Mouse (Mus musculus) naive thymus-derived CD4-positive, alpha-beta T cell, adult 2 months (primary cell): Measurements from ENCODE around the gene Smap1.

Experiments
- DNase-seq: peaks from one replicate; pipeline ENCODE4 v3.0.0-alpha.2; 2011; ENCODE audit warnings: low read depth

The Smap1 gene

GRCm38 (mm10) chr1:23919086-23919485, 3.0 kb downstream of the Smap1 start:
- DNase-seq: no peak

- peak; percentile 46 for DNase-seq
Measured at GRCm38 (mm10) chr1:23915483-23915882, 6.6 kb downstream of the Smap1 start.

- no peak for DNase-seq
Measured at GRCm38 (mm10) chr1:23912988-23913387, 9.1 kb downstream of the Smap1 start.

- peak; percentile 56 for DNase-seq
Measured at GRCm38 (mm10) chr1:23906082-23906481, 16.0 kb downstream of the Smap1 start.

GRCm38 (mm10) chr1:23903340-23903739, 18.8 kb downstream of the Smap1 start:
- no peak for DNase-seq

GRCm38 (mm10) chr1:23902736-23903135, 19.4 kb downstream of the Smap1 start:
- no peak for DNase-seq

GRCm38 (mm10) chr1:23899647-23900020, 22.5 kb downstream of the Smap1 start:
- DNase-seq: no peak

GRCm38 (mm10) chr1:23899020-23899646, 23.0 kb downstream of the Smap1 start:
- no peak for DNase-seq

- no peak for DNase-seq
Measured at GRCm38 (mm10) chr1:23892072-23892471, 30.0 kb downstream of the Smap1 start.

- DNase-seq: no peak
Measured at GRCm38 (mm10) chr1:23884914-23885313, 37.2 kb downstream of the Smap1 start.

- no peak for DNase-seq
Measured at GRCm38 (mm10) chr1:23884087-23884668, 37.9 kb downstream of the Smap1 start.

GRCm38 (mm10) chr1:23882681-23883080, 39.4 kb downstream of the Smap1 start:
- DNase-seq: peak; percentile 46

GRCm38 (mm10) chr1:23872194-23872593, 49.9 kb downstream of the Smap1 start:
- no peak for DNase-seq

- no peak for DNase-seq
Measured at GRCm38 (mm10) chr1:23867350-23867862, 54.7 kb downstream of the Smap1 start.

GRCm38 (mm10) chr1:23865566-23865965, 56.6 kb downstream of the Smap1 start:
- no peak for DNase-seq

GRCm38 (mm10) chr1:23860944-23861343, 61.2 kb downstream of the Smap1 start:
- DNase-seq: no peak

GRCm38 (mm10) chr1:23855623-23856022, 66.5 kb downstream of the Smap1 start:
- no peak for DNase-seq

- no peak for DNase-seq
Measured at GRCm38 (mm10) chr1:23846044-23846680, 76.0 kb downstream of the Smap1 start.

- no peak for DNase-seq
Measured at GRCm38 (mm10) chr1:23845007-23845406, 77.1 kb downstream of the Smap1 start.

- DNase-seq: no peak
Measured at GRCm38 (mm10) chr1:23843790-23844189, 78.3 kb downstream of the Smap1 start.

GRCm38 (mm10) chr1:23842629-23843028, 79.5 kb downstream of the Smap1 start:
- DNase-seq: no peak

GRCm38 (mm10) chr1:23840924-23841323, 81.2 kb downstream of the Smap1 start:
- no peak for DNase-seq

- no peak for DNase-seq
Measured at GRCm38 (mm10) chr1:23836630-23837029, 85.5 kb downstream of the Smap1 start.
